Mouse (Mus musculus): Measurements from ENCODE around the gene Fam71b. TPM values are rescaled to one million over a fixed set of nuclear protein-coding genes. Genes with fewer than 3 reads are reported as not detected.
"Not testable (repeated sequence)": the region's sequence is repeated elsewhere in the genome, so short reads cannot be mapped to it uniquely, and the experiment has no call there.

Gene Fam71b
- polyA plus RNA-seq, 1 experiment = not detected

- no peaks in the 10 kb centered on the region for H3K27me3 ChIP-seq (ENCODE audit: control insufficient read depth, insufficient read depth, low read length, poor library complexity, severe bottlenecking)
- H3K27ac ChIP-seq (ENCODE audit: insufficient read depth, low read length) = no peak overlapping the region
- no peaks in the 10 kb centered on the region for H3K36me3 ChIP-seq (ENCODE audit: control insufficient read depth, insufficient read depth, low read length, poor library complexity, severe bottlenecking)
- no peaks in the 10 kb centered on the region for H3K4me1 ChIP-seq (ENCODE audit: control insufficient read depth, insufficient read depth, low read length)
- H3K9ac ChIP-seq (ENCODE audit: low read depth, poor library complexity, severe bottlenecking) = no peak overlapping the region
- H3K4me3 ChIP-seq (ENCODE audit: low read depth, low read length) = no peak overlapping the region
- H3K9me3 ChIP-seq (replicated peaks; ENCODE audit: control insufficient read depth, insufficient read depth, low read length, poor library complexity, severe bottlenecking) = no peaks in the 10 kb centered on the region
- TF ChIP-seq EP300 (IDR thresholded peaks at IDR 0.05; ENCODE audit: insufficient read depth, low read depth, low read length) (no peak), POLR2A (IDR thresholded peaks at IDR 0.05; ENCODE audit: insufficient read depth, low read length) (no peak), CTCF (IDR thresholded peaks at IDR 0.05; ENCODE audit: low read depth, low read length) (no peak)
These were observed 8.6 kb downstream of the Fam71b start for GRCm38 (mm10) chr11:46404986-46405385.

GRCm38 (mm10) chr11:46406721-46407120, 10.4 kb downstream of the Fam71b start:
- Histone ChIP-seq H3K9me3 (replicated peaks; ENCODE audit: control insufficient read depth, insufficient read depth, low read length, poor library complexity, severe bottlenecking) (no peaks in the 10 kb centered on the region), H3K4me1 (ENCODE audit: control insufficient read depth, insufficient read depth, low read length) (peaks cover 2% of the 10 kb centered on the region), H3K9ac (ENCODE audit: low read depth, poor library complexity, severe bottlenecking) (no peak overlapping the region), H3K27ac (ENCODE audit: insufficient read depth, low read length) (no peak overlapping the region), H3K27me3 (ENCODE audit: control insufficient read depth, insufficient read depth, low read length, poor library complexity, severe bottlenecking) (no peaks in the 10 kb centered on the region), H3K36me3 (ENCODE audit: control insufficient read depth, insufficient read depth, low read length, poor library complexity, severe bottlenecking) (no peaks in the 10 kb centered on the region), H3K4me3 (ENCODE audit: low read depth, low read length) (no peak overlapping the region)
- TF ChIP-seq EP300 (IDR thresholded peaks at IDR 0.05; ENCODE audit: insufficient read depth, low read depth, low read length) = no peak
- TF ChIP-seq POLR2A (IDR thresholded peaks at IDR 0.05; ENCODE audit: insufficient read depth, low read length) = no peak
- no peak for TF ChIP-seq CTCF (IDR thresholded peaks at IDR 0.05; ENCODE audit: low read depth, low read length)

GRCm38 (mm10) chr11:46410018-46410563, 13.7 kb downstream of the Fam71b start:
- Histone ChIP-seq H3K36me3 (ENCODE audit: control insufficient read depth, insufficient read depth, low read length, poor library complexity, severe bottlenecking) (no peaks in the 10 kb centered on the region), H3K4me1 (ENCODE audit: control insufficient read depth, insufficient read depth, low read length) (peaks cover 2% of the 10 kb centered on the region)
- TF ChIP-seq EP300 (IDR thresholded peaks at IDR 0.05; ENCODE audit: insufficient read depth, low read depth, low read length) (no peak), CTCF (IDR thresholded peaks at IDR 0.05; ENCODE audit: low read depth, low read length) (no peak), POLR2A (IDR thresholded peaks at IDR 0.05; ENCODE audit: insufficient read depth, low read length) (no peak)

GRCm38 (mm10) chr11:46418438-46418837, 22.1 kb downstream of the Fam71b start:
- no peaks in the 10 kb centered on the region for H3K36me3 ChIP-seq (ENCODE audit: control insufficient read depth, insufficient read depth, low read length, poor library complexity, severe bottlenecking)
- H3K27me3 ChIP-seq (ENCODE audit: control insufficient read depth, insufficient read depth, low read length, poor library complexity, severe bottlenecking) = no peaks in the 10 kb centered on the region
- H3K4me3 ChIP-seq (ENCODE audit: low read depth, low read length) = no peak overlapping the region
- H3K4me1 ChIP-seq (ENCODE audit: control insufficient read depth, insufficient read depth, low read length) = no peaks in the 10 kb centered on the region
- no peak overlapping the region for H3K27ac ChIP-seq (ENCODE audit: insufficient read depth, low read length)
- TF ChIP-seq EP300 (IDR thresholded peaks at IDR 0.05; ENCODE audit: insufficient read depth, low read depth, low read length) = no peak
- no peak for TF ChIP-seq POLR2A (IDR thresholded peaks at IDR 0.05; ENCODE audit: insufficient read depth, low read length)
- TF ChIP-seq CTCF (IDR thresholded peaks at IDR 0.05; ENCODE audit: low read depth, low read length) = no peak
- no peak overlapping the region for H3K9ac ChIP-seq (ENCODE audit: low read depth, poor library complexity, severe bottlenecking)
- H3K9me3 ChIP-seq (replicated peaks; ENCODE audit: control insufficient read depth, insufficient read depth, low read length, poor library complexity, severe bottlenecking) = 0 out of 2 replicates have a peak, but pooled peaks cover 3% of the 10 kb centered on the region

More at GRCm38 (mm10) chr11:46410018-46410563, 13.7 kb downstream of the Fam71b start:
- Histone ChIP-seq H3K9ac (ENCODE audit: low read depth, poor library complexity, severe bottlenecking) (no peak overlapping the region), H3K4me3 (ENCODE audit: low read depth, low read length) (no peak overlapping the region), H3K27me3 (ENCODE audit: control insufficient read depth, insufficient read depth, low read length, poor library complexity, severe bottlenecking) (no peaks in the 10 kb centered on the region), H3K9me3 (replicated peaks; ENCODE audit: control insufficient read depth, insufficient read depth, low read length, poor library complexity, severe bottlenecking) (0 out of 2 replicates have a peak, but pooled peaks cover 1% of the 10 kb centered on the region), H3K27ac (ENCODE audit: insufficient read depth, low read length) (no peak overlapping the region)

GRCm38 (mm10) chr11:46418860-46419259, 22.5 kb downstream of the Fam71b start:
- TF ChIP-seq POLR2A (IDR thresholded peaks at IDR 0.05; ENCODE audit: insufficient read depth, low read length) = no peak
- TF ChIP-seq EP300 (IDR thresholded peaks at IDR 0.05; ENCODE audit: insufficient read depth, low read depth, low read length) = no peak
- TF ChIP-seq CTCF (IDR thresholded peaks at IDR 0.05; ENCODE audit: low read depth, low read length) = no peak
- H3K27ac ChIP-seq (ENCODE audit: insufficient read depth, low read length) = no peak overlapping the region
- no peaks in the 10 kb centered on the region for H3K4me1 ChIP-seq (ENCODE audit: control insufficient read depth, insufficient read depth, low read length)

GRCm38 (mm10) chr11:46421086-46421888, 24.9 kb downstream of the Fam71b start:
- Histone ChIP-seq H3K9ac (ENCODE audit: low read depth, poor library complexity, severe bottlenecking) (no peak overlapping the region), H3K27me3 (ENCODE audit: control insufficient read depth, insufficient read depth, low read length, poor library complexity, severe bottlenecking) (no peaks in the 10 kb centered on the region), H3K4me3 (ENCODE audit: low read depth, low read length) (no peak overlapping the region), H3K4me1 (ENCODE audit: control insufficient read depth, insufficient read depth, low read length) (no peaks in the 10 kb centered on the region), H3K9me3 (replicated peaks; ENCODE audit: control insufficient read depth, insufficient read depth, low read length, poor library complexity, severe bottlenecking) (no peaks in the 10 kb centered on the region), H3K36me3 (ENCODE audit: control insufficient read depth, insufficient read depth, low read length, poor library complexity, severe bottlenecking) (no peaks in the 10 kb centered on the region), H3K27ac (ENCODE audit: insufficient read depth, low read length) (no peak overlapping the region)
- TF ChIP-seq POLR2A (IDR thresholded peaks at IDR 0.05; ENCODE audit: insufficient read depth, low read length) (no peak), CTCF (IDR thresholded peaks at IDR 0.05; ENCODE audit: low read depth, low read length) (no peak), EP300 (IDR thresholded peaks at IDR 0.05; ENCODE audit: insufficient read depth, low read depth, low read length) (no peak)

More at GRCm38 (mm10) chr11:46418860-46419259, 22.5 kb downstream of the Fam71b start:
- 0 out of 2 replicates have a peak, but pooled peaks cover 3% of the 10 kb centered on the region for H3K9me3 ChIP-seq (replicated peaks; ENCODE audit: control insufficient read depth, insufficient read depth, low read length, poor library complexity, severe bottlenecking)
- no peaks in the 10 kb centered on the region for H3K27me3 ChIP-seq (ENCODE audit: control insufficient read depth, insufficient read depth, low read length, poor library complexity, severe bottlenecking)
- no peak overlapping the region for H3K4me3 ChIP-seq (ENCODE audit: low read depth, low read length)
- no peak overlapping the region for H3K9ac ChIP-seq (ENCODE audit: low read depth, poor library complexity, severe bottlenecking)
- no peaks in the 10 kb centered on the region for H3K36me3 ChIP-seq (ENCODE audit: control insufficient read depth, insufficient read depth, low read length, poor library complexity, severe bottlenecking)

- H3K27ac ChIP-seq (ENCODE audit: insufficient read depth, low read length); H3K4me1 ChIP-seq (ENCODE audit: control insufficient read depth, insufficient read depth, low read length); H3K9ac ChIP-seq (ENCODE audit: low read depth, poor library complexity, severe bottlenecking); H3K36me3 ChIP-seq (ENCODE audit: control insufficient read depth, insufficient read depth, low read length, poor library complexity, severe bottlenecking); H3K9me3 ChIP-seq (replicated peaks; ENCODE audit: control insufficient read depth, insufficient read depth, low read length, poor library complexity, severe bottlenecking); H3K4me3 ChIP-seq (ENCODE audit: low read depth, low read length); H3K27me3 ChIP-seq (ENCODE audit: control insufficient read depth, insufficient read depth, low read length, poor library complexity, severe bottlenecking): not testable (repeated sequence)
These were observed 31.8 kb downstream of the Fam71b start for GRCm38 (mm10) chr11:46428131-46428530.
